Mouse (Mus musculus) ES-Bruce4 (cell line): ENCODE results near the gene Ndufaf1. TPM values are rescaled to one million over a fixed set of nuclear protein-coding genes. Genes with fewer than 3 reads are reported as not detected.
"Not testable (repeated sequence)": the region's sequence is repeated elsewhere in the genome, so short reads cannot be mapped to it uniquely, and the experiment has no call there.

Source experiments
- H3K27ac ChIP-seq: 2 replicates; pipeline ENCODE4 v1.5.1; 2012; ENCODE audit warnings: low read length, inconsistent platforms; ENCODE audit not compliant: insufficient read depth
- H3K27me3 ChIP-seq: 2 replicates; pipeline ENCODE4 v1.6.1; 2012; ENCODE audit warnings: mild to moderate bottlenecking, low read length, inconsistent platforms; ENCODE audit not compliant: control insufficient read depth, poor library complexity, insufficient read depth, severe bottlenecking
- H3K36me3 ChIP-seq: 2 replicates; pipeline ENCODE4 v1.6.1; 2012; ENCODE audit warnings: inconsistent platforms, mild to moderate bottlenecking, low read length, moderate library complexity; ENCODE audit not compliant: control insufficient read depth, poor library complexity, insufficient read depth, severe bottlenecking
- H3K4me1 ChIP-seq: one replicate; pipeline ENCODE4 v1.8.1; 2011; ENCODE audit warnings: low read length; ENCODE audit not compliant: control insufficient read depth, insufficient read depth
- H3K4me3 ChIP-seq: 2 replicates; pipeline ENCODE4 v1.5.1; 2011; ENCODE audit warnings: low read depth, mild to moderate bottlenecking, low read length
- H3K9ac ChIP-seq: 2 replicates; pipeline ENCODE4 v1.6.1; 2012; ENCODE audit warnings: low read depth, mild to moderate bottlenecking, inconsistent platforms; ENCODE audit not compliant: poor library complexity, severe bottlenecking
- H3K9me3 ChIP-seq: replicated peaks from 2 replicates; pipeline ENCODE4 v1.6.1; 2012; ENCODE audit warnings: mild to moderate bottlenecking, low read length, inconsistent platforms; ENCODE audit not compliant: control insufficient read depth, poor library complexity, insufficient read depth, severe bottlenecking
- CTCF ChIP-seq: IDR thresholded peaks from one replicate; pipeline ENCODE4 v1.8.1; 2011; ENCODE audit warnings: low read depth, low read length
- EP300 ChIP-seq: IDR thresholded peaks from 2 replicates; pipeline ENCODE4 v1.6.1; 2011; ENCODE audit warnings: low read depth, low read length; ENCODE audit not compliant: insufficient read depth
- POLR2A ChIP-seq: IDR thresholded peaks from one replicate; pipeline ENCODE4 v1.8.1; 2011; ENCODE audit warnings: low read length; ENCODE audit not compliant: insufficient read depth
- polyA plus RNA-seq: library from polyadenylated mRNA; stranded (reverse); fragments of >200 nt; gene quantifications from 2 replicates; pipeline ENCODE4 v1.2.4, GENCODE M21; 2011; ENCODE audit warnings: low read depth; ENCODE audit not compliant: missing spikeins, insufficient read depth, insufficient read length

Gene Ndufaf1
- polyA plus RNA-seq, 1 experiment, result 59.3 TPM

- Histone ChIP-seq H3K4me1 (peaks cover 3% of the 10 kb centered on the region), H3K36me3 (peaks cover 25% of the 10 kb centered on the region), H3K27ac (no peak overlapping the region), H3K9me3 (no peaks in the 10 kb centered on the region), H3K9ac (no peak overlapping the region), H3K27me3 (no peaks in the 10 kb centered on the region), H3K4me3 (no peak overlapping the region)
- TF ChIP-seq CTCF (no peak), POLR2A (no peak), EP300 (no peak)
Measured at GRCm38 (mm10) chr2:119621302-119621701, 41.3 kb downstream of the Ndufaf1 start.

- not testable (repeated sequence) for H3K4me1 ChIP-seq, H3K27ac ChIP-seq, H3K36me3 ChIP-seq, H3K9me3 ChIP-seq, H3K27me3 ChIP-seq
- Histone ChIP-seq H3K9ac (peak overlapping the region; percentile 60), H3K4me3 (peak overlapping the region; percentile 86)
Measured at GRCm38 (mm10) chr2:119619002-119619401, 43.6 kb downstream of the Ndufaf1 start.

GRCm38 (mm10) chr2:119618199-119618982 lies 44.2 kb downstream of the Ndufaf1 start, which contains the start of the genes Nusap1 and Oip5:
Nusap1 (plus strand) TSS chr2:119618298.
Oip5 (minus strand) TSS chr2:119618469.
- Histone ChIP-seq H3K36me3 (peaks cover 7% of the 10 kb centered on the region; the same call in 1 of the 2 replicates), H3K27ac (peak within 1 kb of the TSS; percentile 7; the same call in 1 of the 2 replicates), H3K9me3 (no peaks in the 10 kb centered on the region), H3K27me3 (no peaks in the 10 kb centered on the region), H3K4me1 (peaks cover 3% of the 10 kb centered on the region), H3K4me3 (peak within 1 kb of the TSS; percentile 95), H3K9ac (peak within 1 kb of the TSS; percentile 74)
- TF ChIP-seq POLR2A (peak; percentile 86), EP300 (no peak)

- TF ChIP-seq POLR2A (no peak), EP300 (no peak), CTCF (no peak)
- H3K4me3 ChIP-seq, result peak overlapping the region; percentile 95
Measured at GRCm38 (mm10) chr2:119617841-119618198, 44.8 kb downstream of the Ndufaf1 start.

GRCm38 (mm10) chr2:119607023-119607422 lies 55.6 kb downstream of the Ndufaf1 start:
- TF ChIP-seq CTCF, result no peak
- no peak for TF ChIP-seq EP300
- no peak for TF ChIP-seq POLR2A
- Histone ChIP-seq H3K4me3 (no peak overlapping the region), H3K9ac (no peak overlapping the region), H3K4me1 (no peaks in the 10 kb centered on the region), H3K27ac (no peak overlapping the region), H3K9me3 (no peaks in the 10 kb centered on the region), H3K27me3 (no peaks in the 10 kb centered on the region), H3K36me3 (peaks cover 28% of the 10 kb centered on the region)

More at GRCm38 (mm10) chr2:119617841-119618198, 44.8 kb downstream of the Ndufaf1 start:
- peaks cover 7% of the 10 kb centered on the region; the same call in 1 of the 2 replicates for H3K36me3 ChIP-seq
- H3K4me1 ChIP-seq, result peaks cover 3% of the 10 kb centered on the region
- no peaks in the 10 kb centered on the region for H3K9me3 ChIP-seq
- peak overlapping the region; percentile 7; the same call in 1 of the 2 replicates for H3K27ac ChIP-seq
- H3K27me3 ChIP-seq, result no peaks in the 10 kb centered on the region
- peak overlapping the region; percentile 74 for H3K9ac ChIP-seq

Other genes with a start within 250 kb of the Ndufaf1 start
- 27.8 and 28.0 TPM in 2 replicates for gene Ino80, start 185.1 kb downstream of the Ndufaf1 start, polyA plus RNA-seq
- 1.8 and 2.4 TPM in 2 replicates for gene Exd1, start 115.2 kb downstream of the Ndufaf1 start, polyA plus RNA-seq
- 50.6 and 52.6 TPM in 2 replicates for gene Chp1, start 115.1 kb downstream of the Ndufaf1 start, polyA plus RNA-seq
- gene Nusap1, start 44.5 kb downstream of the Ndufaf1 start, polyA plus RNA-seq, result 185 and 189 TPM in 2 replicates
- gene Oip5, start 44.4 kb downstream of the Ndufaf1 start, polyA plus RNA-seq, result 45.3 and 53.0 TPM in 2 replicates
- 34.9 and 47.3 TPM in 2 replicates for gene Rtf1, start 12.2 kb upstream of the Ndufaf1 start, polyA plus RNA-seq
- gene Itpka, start 79.5 kb upstream of the Ndufaf1 start, polyA plus RNA-seq, result 1.6 and 1.7 TPM in 2 replicates
- 1.1 and 1.6 TPM in 2 replicates for gene Ltk, start 97.6 kb upstream of the Ndufaf1 start, polyA plus RNA-seq
- 42.6 and 43.3 TPM in 2 replicates for gene Rpap1, start 124.7 kb upstream of the Ndufaf1 start, polyA plus RNA-seq
- gene Tyro3, start 134.9 kb upstream of the Ndufaf1 start, polyA plus RNA-seq, result 38.4 and 45.2 TPM in 2 replicates
- gene Mga, start 234.4 kb upstream of the Ndufaf1 start, polyA plus RNA-seq, result 137 and 147 TPM in 2 replicates